Mouse (Mus musculus): ENCODE data around the gene Gm42957. TPM values are rescaled to one million over a fixed set of nuclear protein-coding genes. Genes with fewer than 3 reads are reported as not detected.

Gm42957 gene
- polyA plus RNA-seq, 1 experiment, result 0.04 TPM

- no peak overlapping the region for H3K4me2 ChIP-seq (ENCODE audit: low read depth)
These were observed 40.4 kb upstream of the Gm42957 start for GRCm38 (mm10) chr3:96594851-96595250.

DNA sequence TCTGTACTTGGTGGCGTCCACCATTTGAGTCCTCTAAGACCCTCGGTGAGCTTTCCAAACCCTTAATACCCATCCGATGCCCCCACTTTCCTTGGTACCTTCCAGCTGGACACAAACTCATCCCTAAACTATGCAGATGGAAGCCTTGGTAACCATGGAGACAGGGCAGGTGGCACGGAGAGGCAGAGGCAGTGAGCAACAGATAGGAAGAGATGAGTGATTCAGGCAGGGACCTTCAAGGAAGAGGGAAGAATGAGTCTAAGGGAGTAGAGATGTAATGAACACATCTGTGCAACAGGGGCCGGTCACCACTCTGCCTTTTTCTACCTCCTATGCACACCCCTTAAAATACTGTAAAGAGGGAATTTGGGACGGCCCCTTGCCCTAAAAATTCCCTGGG, 39.6 kb upstream of the Gm42957 start:
- Histone ChIP-seq H3K4me3 (peak overlapping the region; percentile 51), H3K27me3 (ENCODE audit: control insufficient read depth, insufficient read depth, insufficient read length) (no peaks in the 10 kb centered on the region), H3K79me2 (ENCODE audit: control insufficient read depth, insufficient read depth) (peaks cover 8% of the 10 kb centered on the region), H3ac (ENCODE audit: control insufficient read depth, insufficient read length) (no peak overlapping the region), H3K4me2 (ENCODE audit: low read depth) (peak overlapping the region; percentile 98), H3K36me3 (ENCODE audit: control insufficient read depth, insufficient read depth) (no peaks in the 10 kb centered on the region)
- no peak for TF ChIP-seq E2F4 (IDR thresholded peaks at IDR 0.05; ENCODE audit: insufficient read depth)
- peak in 1 of 3 experiments; percentile 22 for TF ChIP-seq MYOD1 (IDR thresholded peaks at IDR 0.05; ENCODE audit: control insufficient read depth in 1 of 3, insufficient read length in 2 of 3, low read depth in 2 of 3)

More at GRCm38 (mm10) chr3:96594851-96595250, 40.4 kb upstream of the Gm42957 start:
- Histone ChIP-seq H3K79me2 (ENCODE audit: control insufficient read depth, insufficient read depth) (peaks cover 8% of the 10 kb centered on the region), H3ac (ENCODE audit: control insufficient read depth, insufficient read length) (no peak overlapping the region), H3K36me3 (ENCODE audit: control insufficient read depth, insufficient read depth) (no peaks in the 10 kb centered on the region), H3K27me3 (ENCODE audit: control insufficient read depth, insufficient read depth, insufficient read length) (no peaks in the 10 kb centered on the region), H3K4me3 (peak overlapping the region; percentile 79)
- TF ChIP-seq MYOD1 (IDR thresholded peaks at IDR 0.05; ENCODE audit: control insufficient read depth in 1 of 3, insufficient read length in 2 of 3, low read depth in 2 of 3) (no peak), SRF (IDR thresholded peaks at IDR 0.05; ENCODE audit: control insufficient read depth, insufficient read length, low read depth) (no peak), TCF12 (IDR thresholded peaks at IDR 0.05; ENCODE audit: insufficient read depth, poor library complexity, severe bottlenecking) (no peak), POLR2A (IDR thresholded peaks at IDR 0.05; ENCODE audit: insufficient read length, low read depth) (no peak), TCF3 (IDR thresholded peaks at IDR 0.05; ENCODE audit: insufficient read length, low read depth) (no peak), E2F4 (IDR thresholded peaks at IDR 0.05; ENCODE audit: insufficient read depth) (no peak), POLR2AphosphoS2 (IDR thresholded peaks at IDR 0.05; ENCODE audit: insufficient read length, low read depth) (no peak), MAX (IDR thresholded peaks at IDR 0.05; ENCODE audit: low read depth) (no peak), MYOG (IDR thresholded peaks at IDR 0.05; ENCODE audit: control insufficient read depth in 1 of 3, insufficient read depth in 1 of 3, insufficient read length in 2 of 3, low read depth in 2 of 3) (no peak), USF1 (IDR thresholded peaks at IDR 0.05; ENCODE audit: low read depth) (no peak), REST (IDR thresholded peaks at IDR 0.05; ENCODE audit: insufficient read depth, insufficient read length) (no peak), CEBPB (IDR thresholded peaks at IDR 0.05; ENCODE audit: insufficient read depth, poor library complexity, severe bottlenecking) (no peak)

DNA sequence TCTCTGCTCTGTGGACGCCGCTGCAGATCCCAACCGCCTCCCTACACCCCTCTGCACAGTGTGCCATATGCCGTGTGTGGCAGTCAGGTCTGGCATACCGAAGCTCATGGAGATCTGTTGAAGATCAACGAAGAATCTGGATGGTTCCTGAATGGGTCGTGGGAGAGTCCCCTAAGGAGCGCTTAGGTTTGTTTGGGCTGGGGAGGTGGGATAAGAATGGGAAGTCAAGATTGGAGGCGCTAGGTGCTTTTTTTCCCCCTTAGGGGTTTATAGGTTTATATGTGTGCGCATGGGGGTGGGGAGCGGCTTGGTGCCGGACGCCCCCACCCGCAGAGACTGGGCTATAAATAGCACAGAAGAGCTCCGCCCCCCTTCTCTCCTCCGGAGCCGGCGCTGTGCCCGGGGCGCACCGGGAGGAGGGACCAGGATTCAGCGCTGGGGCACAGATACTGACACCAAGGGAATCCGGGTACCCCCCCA, 39.0 kb upstream of the Gm42957 start, which contains the start of gene Ankrd34a:
TSS of gene Ankrd34a (plus strand) at position 409 of the 480 bp plus-strand sequence.
- H3ac ChIP-seq (ENCODE audit: control insufficient read depth, insufficient read length), result peak within 1 kb of the TSS; percentile 50
- TF ChIP-seq CEBPB (IDR thresholded peaks at IDR 0.05; ENCODE audit: insufficient read depth, poor library complexity, severe bottlenecking), result no peak
- no peak for TF ChIP-seq E2F4 (IDR thresholded peaks at IDR 0.05; ENCODE audit: insufficient read depth)
- TF ChIP-seq POLR2A (IDR thresholded peaks at IDR 0.05; ENCODE audit: insufficient read length, low read depth), result no peak
- no peak for TF ChIP-seq TCF3 (IDR thresholded peaks at IDR 0.05; ENCODE audit: insufficient read length, low read depth)
- no peak for TF ChIP-seq MYOD1 (IDR thresholded peaks at IDR 0.05; ENCODE audit: control insufficient read depth in 1 of 3, insufficient read length in 2 of 3, low read depth in 2 of 3)
- no peak for TF ChIP-seq MYOG (IDR thresholded peaks at IDR 0.05; ENCODE audit: control insufficient read depth in 1 of 3, insufficient read depth in 1 of 3, insufficient read length in 2 of 3, low read depth in 2 of 3)
- no peak for TF ChIP-seq MAX (IDR thresholded peaks at IDR 0.05; ENCODE audit: low read depth)
- peak within 1 kb of the TSS; percentile 98 for H3K4me2 ChIP-seq (ENCODE audit: low read depth)
- no peaks in the 10 kb centered on the region for H3K27me3 ChIP-seq (ENCODE audit: control insufficient read depth, insufficient read depth, insufficient read length)
- peak within 1 kb of the TSS; percentile 51 for H3K4me3 ChIP-seq
- no peaks in the 10 kb centered on the region for H3K36me3 ChIP-seq (ENCODE audit: control insufficient read depth, insufficient read depth)
- H3K79me2 ChIP-seq (ENCODE audit: control insufficient read depth, insufficient read depth), result peaks cover 8% of the 10 kb centered on the region

- H3K4me3 ChIP-seq, result peak overlapping the region; percentile 51
- H3ac ChIP-seq (ENCODE audit: control insufficient read depth, insufficient read length), result peak overlapping the region; percentile 50
- H3K27me3 ChIP-seq (ENCODE audit: control insufficient read depth, insufficient read depth, insufficient read length), result no peaks in the 10 kb centered on the region
- H3K4me2 ChIP-seq (ENCODE audit: low read depth), result peak overlapping the region; percentile 98
- H3K79me2 ChIP-seq (ENCODE audit: control insufficient read depth, insufficient read depth), result peaks cover 14% of the 10 kb centered on the region
- no peaks in the 10 kb centered on the region for H3K36me3 ChIP-seq (ENCODE audit: control insufficient read depth, insufficient read depth)
- no peak for TF ChIP-seq POLR2A (IDR thresholded peaks at IDR 0.05; ENCODE audit: insufficient read length, low read depth)
- TF ChIP-seq POLR2AphosphoS2 (IDR thresholded peaks at IDR 0.05; ENCODE audit: insufficient read length, low read depth), result no peak
- TF ChIP-seq MYOD1 (IDR thresholded peaks at IDR 0.05; ENCODE audit: control insufficient read depth in 1 of 3, insufficient read length in 2 of 3, low read depth in 2 of 3), result no peak
- no peak for TF ChIP-seq TCF3 (IDR thresholded peaks at IDR 0.05; ENCODE audit: insufficient read length, low read depth)
- TF ChIP-seq MAX (IDR thresholded peaks at IDR 0.05; ENCODE audit: low read depth), result no peak
- no peak for TF ChIP-seq CEBPB (IDR thresholded peaks at IDR 0.05; ENCODE audit: insufficient read depth, poor library complexity, severe bottlenecking)
- no peak for TF ChIP-seq MYOG (IDR thresholded peaks at IDR 0.05; ENCODE audit: control insufficient read depth in 1 of 3, insufficient read depth in 1 of 3, insufficient read length in 2 of 3, low read depth in 2 of 3)
- TF ChIP-seq TCF12 (IDR thresholded peaks at IDR 0.05; ENCODE audit: insufficient read depth, poor library complexity, severe bottlenecking), result no peak
- TF ChIP-seq SRF (IDR thresholded peaks at IDR 0.05; ENCODE audit: control insufficient read depth, insufficient read length, low read depth), result no peak
- TF ChIP-seq USF1 (IDR thresholded peaks at IDR 0.05; ENCODE audit: low read depth), result no peak
- TF ChIP-seq E2F4 (IDR thresholded peaks at IDR 0.05; ENCODE audit: insufficient read depth), result no peak
- TF ChIP-seq REST (IDR thresholded peaks at IDR 0.05; ENCODE audit: insufficient read depth, insufficient read length), result no peak
These were observed 38.4 kb upstream of the Gm42957 start for GRCm38 (mm10) chr3:96596855-96597254.

GRCm38 (mm10) chr3:96597435-96597891, 37.8 kb upstream of the Gm42957 start:
- peak overlapping the region; percentile 98 for H3K4me2 ChIP-seq (ENCODE audit: low read depth)
- peak overlapping the region; percentile 50 for H3ac ChIP-seq (ENCODE audit: control insufficient read depth, insufficient read length)
- H3K79me2 ChIP-seq (ENCODE audit: control insufficient read depth, insufficient read depth), result peaks cover 18% of the 10 kb centered on the region
- TF ChIP-seq POLR2AphosphoS2 (IDR thresholded peaks at IDR 0.05; ENCODE audit: insufficient read length, low read depth) (peak; percentile 15), SRF (IDR thresholded peaks at IDR 0.05; ENCODE audit: control insufficient read depth, insufficient read length, low read depth) (no peak), REST (IDR thresholded peaks at IDR 0.05; ENCODE audit: insufficient read depth, insufficient read length) (peak; percentile 1), MYOG (IDR thresholded peaks at IDR 0.05; ENCODE audit: control insufficient read depth in 1 of 3, insufficient read depth in 1 of 3, insufficient read length in 2 of 3, low read depth in 2 of 3) (no peak), E2F4 (IDR thresholded peaks at IDR 0.05; ENCODE audit: insufficient read depth) (no peak)
- no peaks in the 10 kb centered on the region for H3K27me3 ChIP-seq (ENCODE audit: control insufficient read depth, insufficient read depth, insufficient read length)
- H3K36me3 ChIP-seq (ENCODE audit: control insufficient read depth, insufficient read depth), result no peaks in the 10 kb centered on the region
- peak overlapping the region; percentile 51 for H3K4me3 ChIP-seq
